Mouse (Mus musculus) ES-E14 (cell line): Measurements from ENCODE around the gene Nr2c2ap. TPM values are rescaled to one million over a fixed set of nuclear protein-coding genes. Genes with fewer than 3 reads are reported as not detected.

Experiments
- DNase-seq: peaks from one replicate; pipeline ENCODE4 v3.0.0-alpha.2; 2013; ENCODE audit warnings: low read depth, low spot score
- H3K27ac ChIP-seq: 2 replicates; pipeline ENCODE4 v1.5.1; 2012; ENCODE audit warnings: low read depth, mild to moderate bottlenecking, low read length, moderate library complexity, mixed read lengths; ENCODE audit not compliant: poor library complexity, insufficient read depth, severe bottlenecking
- H3K36me3 ChIP-seq: 2 replicates; pipeline ENCODE4 v1.6.1; 2012; ENCODE audit warnings: mild to moderate bottlenecking, low read length, moderate library complexity, mixed read lengths; ENCODE audit not compliant: control insufficient read depth, poor library complexity, insufficient read depth, severe bottlenecking
- H3K4me1 ChIP-seq, 2 experiments: fragments of 150-350 bp in 1 of 2; sonication (generic) in 1 of 2; 2 replicates each; pipeline ENCODE4 v1.6.1; 2012; ENCODE audit warnings: low read length in 2 of 2, mild to moderate bottlenecking in 1 of 2, mixed read lengths in 1 of 2; ENCODE audit not compliant: control insufficient read depth in 2 of 2, insufficient read depth in 2 of 2, poor library complexity in 1 of 2
- H3K4me3 ChIP-seq, 2 experiments: fragments of 150-350 bp in 1 of 2; sonication (generic) in 1 of 2; 2 replicates each; pipeline ENCODE4 v1.5.1; 2012; ENCODE audit warnings: low read length in 2 of 2, low read depth in 1 of 2, mild to moderate bottlenecking in 1 of 2, mixed read lengths in 1 of 2; ENCODE audit not compliant: insufficient read depth in 1 of 2, poor library complexity in 1 of 2, severe bottlenecking in 1 of 2
- H3K9ac ChIP-seq: 2 replicates; pipeline ENCODE4 v1.6.1; 2012; ENCODE audit warnings: low read depth, mild to moderate bottlenecking, low read length, mixed read lengths; ENCODE audit not compliant: poor library complexity, insufficient read depth, severe bottlenecking
- H3K9me3 ChIP-seq: fragments of 150-350 bp; sonication (generic); 2 replicates; pipeline ENCODE4 v1.6.1; 2012; ENCODE audit warnings: low read depth, mild to moderate bottlenecking, low read length; ENCODE audit not compliant: control insufficient read depth, insufficient read depth
- CHD2 ChIP-seq: IDR thresholded peaks from 2 replicates; pipeline ENCODE4 v1.6.1; 2014; ENCODE audit warnings: mild to moderate bottlenecking, low read depth, low read length, inconsistent platforms
- HCFC1 ChIP-seq: IDR thresholded peaks from 2 replicates; pipeline ENCODE4 v1.6.1; 2012; ENCODE audit warnings: low read length, inconsistent platforms, borderline replicate concordance; ENCODE audit not compliant: insufficient read depth
- MAFK ChIP-seq: IDR thresholded peaks from 2 replicates; pipeline ENCODE4 v1.6.1; 2014; ENCODE audit warnings: mild to moderate bottlenecking, low read depth, low read length, inconsistent platforms; ENCODE audit not compliant: insufficient read depth
- ZC3H11A ChIP-seq: IDR thresholded peaks from 2 replicates; pipeline ENCODE4 v1.6.1; 2012; ENCODE audit warnings: low read depth, mild to moderate bottlenecking, inconsistent platforms, low read length, borderline replicate concordance
- ZNF384 ChIP-seq: IDR thresholded peaks from 2 replicates; pipeline ENCODE4 v1.6.1; 2012; ENCODE audit warnings: low read depth, low read length, inconsistent platforms
- in situ Hi-C, 2 experiments: fragments of 600-800 bp; cut with MboI; formaldehyde crosslinking; loops; one replicate each; pipeline ENCODE4 v1.15.1; 2025; ENCODE audit warnings: low sequenced_read_pairs in 2 of 2, inconsistent platforms in 1 of 2; ENCODE audit not compliant: unreplicated experiment in 2 of 2
- total RNA-seq: library from RNA; depleted of rRNA; stranded (reverse); fragments of 300-350 nt; gene quantifications from 2 replicates; pipeline ENCODE4 v1.2.3, GENCODE M21; 2012

The Nr2c2ap gene
- total RNA-seq, 1 experiment = 10.4 TPM

DNA sequence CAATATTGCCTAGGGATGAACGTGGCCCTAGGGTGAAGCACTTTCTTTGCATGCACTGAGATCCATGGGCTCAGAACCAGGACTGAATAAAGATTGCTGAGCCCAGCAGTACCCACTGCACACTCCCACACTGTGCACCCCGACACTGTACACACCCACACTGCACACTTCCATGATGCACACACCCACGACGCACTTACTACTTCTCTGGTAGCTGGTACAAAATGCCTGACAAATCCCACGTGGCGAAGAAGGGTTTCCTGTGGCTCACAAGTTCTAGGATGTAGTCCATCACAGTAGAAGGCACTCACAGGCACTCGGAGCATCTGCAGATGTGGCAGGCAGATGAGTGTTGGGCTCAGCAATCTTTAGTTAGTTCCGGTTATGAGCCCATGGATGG is 6.1 kb upstream of the Nr2c2ap start:
- H3K4me3 ChIP-seq = no peak overlapping the region

DNA sequence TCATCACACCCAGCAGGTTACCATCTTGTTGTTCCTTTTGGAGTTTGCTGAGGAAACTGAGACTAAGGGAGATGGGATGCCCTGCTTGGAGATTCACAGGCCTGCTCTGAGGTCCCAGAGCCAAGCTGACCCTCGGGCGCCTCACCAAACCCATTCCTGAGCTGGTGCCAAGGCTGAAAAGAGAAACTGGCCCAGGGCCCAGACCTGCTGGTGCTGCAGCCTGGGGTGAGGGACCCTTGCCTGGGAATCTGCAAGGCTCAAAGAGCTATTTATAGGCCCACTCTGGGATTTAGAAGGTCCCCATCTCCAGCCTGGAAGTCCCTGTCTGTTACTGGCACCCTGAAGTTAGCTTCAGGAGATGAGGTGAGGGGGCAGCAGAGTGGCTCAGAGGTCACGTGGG is 2.7 kb upstream of the Nr2c2ap start:
- no peaks in the 10 kb centered on the region for H3K9me3 ChIP-seq
- TF ChIP-seq ZC3H11A (no peak), HCFC1 (no peak), CHD2 (no peak), ZNF384 (no peak), MAFK (no peak)
- in situ Hi-C loops = no loop called here
- H3K36me3 ChIP-seq = peaks cover 6% of the 10 kb centered on the region
- H3K9ac ChIP-seq = no peak overlapping the region
- H3K4me3 ChIP-seq = no peak overlapping the region
- no peak overlapping the region for H3K27ac ChIP-seq
- no peak for DNase-seq
- H3K4me1 ChIP-seq = peaks cover 2 to 8% of the 10 kb centered on the region in 2 experiments; a peak in 2 of 4 replicates

More for the DNA sequence above, 6.1 kb upstream of the Nr2c2ap start:
- Histone ChIP-seq H3K4me1 (peaks cover 2 to 8% of the 10 kb centered on the region in 2 experiments; a peak in 2 of 4 replicates), H3K27ac (no peak overlapping the region), H3K9ac (no peak overlapping the region), H3K36me3 (no peaks in the 10 kb centered on the region), H3K9me3 (no peaks in the 10 kb centered on the region)
- TF ChIP-seq HCFC1 (no peak), ZNF384 (no peak), ZC3H11A (no peak)
- in situ Hi-C loops = no loop called here
- no peak for DNase-seq

DNA sequence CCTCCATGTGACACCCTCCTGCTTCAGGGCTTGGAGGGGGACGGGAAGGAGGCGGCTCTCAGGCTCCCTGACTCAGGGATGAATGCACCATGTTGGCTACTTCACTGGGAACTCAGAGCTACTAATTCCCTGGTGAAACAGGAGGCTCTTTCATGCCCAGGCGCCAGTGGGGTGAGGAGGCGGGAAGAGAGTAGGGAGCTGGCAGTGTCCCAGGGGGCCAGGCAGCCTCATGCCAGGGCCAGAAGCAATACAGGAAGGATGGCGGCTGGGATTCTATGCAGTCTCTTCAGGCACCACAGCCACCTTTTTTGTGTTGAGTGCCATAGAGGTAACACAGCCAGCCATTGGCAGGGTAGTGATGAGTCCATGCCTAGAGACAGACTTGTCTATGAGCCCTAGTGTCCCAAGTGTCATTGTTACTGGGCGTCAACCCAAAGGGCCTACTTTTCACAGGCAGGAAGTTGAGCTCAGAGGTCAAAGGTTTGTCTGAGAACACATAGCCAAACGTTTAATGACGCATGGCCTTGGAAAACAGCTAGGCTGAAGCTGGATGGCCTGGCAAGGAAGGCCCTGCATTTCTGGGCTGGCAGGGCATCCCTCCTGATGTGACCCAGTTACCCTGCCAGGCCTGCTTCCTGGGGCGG is 1.7 kb upstream of the Nr2c2ap start:
- Histone ChIP-seq H3K27ac (peak overlapping the region; percentile 48; the same call in 1 of the 2 replicates), H3K9ac (peak overlapping the region; percentile 71), H3K36me3 (peaks cover 16% of the 10 kb centered on the region), H3K4me3 (peak overlapping the region; percentile 13 to 44), H3K4me1 (peaks cover 2 to 8% of the 10 kb centered on the region in 2 experiments; a peak in 2 of 4 replicates), H3K9me3 (no peaks in the 10 kb centered on the region)
- in situ Hi-C loops = no loop called here
- no peak for TF ChIP-seq HCFC1
- TF ChIP-seq CHD2 = no peak
- TF ChIP-seq ZC3H11A = no peak
- TF ChIP-seq ZNF384 = no peak
- TF ChIP-seq MAFK = no peak
- no peak for DNase-seq

DNA sequence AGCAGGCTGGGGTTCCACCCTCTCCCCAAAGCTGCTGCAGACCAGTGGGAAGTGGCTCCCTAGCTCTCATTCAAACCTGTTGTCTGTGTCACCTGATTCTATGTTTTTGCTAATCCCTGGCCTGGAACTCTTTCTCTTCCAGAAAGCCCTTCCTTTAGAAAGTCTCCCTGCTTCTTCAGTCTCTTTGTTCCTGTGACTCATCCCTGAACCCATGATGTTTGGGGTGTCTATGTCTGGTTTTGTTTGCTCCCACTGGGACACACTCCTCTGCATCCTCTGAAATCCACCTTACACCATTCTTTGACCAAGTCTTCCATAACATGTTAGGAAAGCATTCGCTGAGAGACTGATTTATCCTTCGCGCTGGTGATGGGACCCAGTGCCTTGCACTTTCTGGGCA is 1.1 kb upstream of the Nr2c2ap start:
- in situ Hi-C loops = no loop called here
- TF ChIP-seq CHD2 = no peak
- 0 out of 2 replicates have a peak, but pooled peaks have one; percentile 26 for TF ChIP-seq HCFC1
- TF ChIP-seq MAFK = no peak
- no peak for DNase-seq
- Histone ChIP-seq H3K4me3 (peak overlapping the region in 1 of 2 experiments; percentile 44; a peak in 2 of 4 replicates), H3K9ac (peak overlapping the region; percentile 71; the same call in 1 of the 2 replicates), H3K36me3 (peaks cover 23% of the 10 kb centered on the region), H3K27ac (0 out of 2 replicates have a peak overlapping the region, but pooled peaks have one; percentile 48), H3K9me3 (no peaks in the 10 kb centered on the region), H3K4me1 (peaks cover 2 to 8% of the 10 kb centered on the region in 2 experiments; a peak in 2 of 4 replicates)
